Mouse (Mus musculus) limb, embryonic 11.5 days (tissue): ENCODE data around the gene Marveld1. TPM values are rescaled to one million over a fixed set of nuclear protein-coding genes. Genes with fewer than 3 reads are reported as not detected.

Experiments used
- ATAC-seq: fragments of 200-750 bp; cut with Nextera tagmentation; 2 replicates; pipeline ENCODE4 v1.8.0; 2017; ENCODE audit warnings: low read depth; ENCODE audit not compliant: insufficient number of reproducible peaks, low FRiP score, low TSS enrichment
- DNase-seq: peaks from one replicate; pipeline ENCODE4 v3.0.0-alpha.2; 2015; ENCODE audit warnings: low spot score
- H3K27ac ChIP-seq: fragments of 300-500 bp; sonication (generic); replicated peaks from 2 replicates; pipeline ENCODE4 v1.5.1; 2014; ENCODE audit warnings: low read depth, mild to moderate bottlenecking, low read length
- H3K27me3 ChIP-seq: fragments of 300-500 bp; sonication (generic); 2 replicates; pipeline ENCODE4 v1.6.1; 2014; ENCODE audit warnings: mild to moderate bottlenecking, low read length, mixed read lengths; ENCODE audit not compliant: control insufficient read depth, insufficient read depth
- H3K36me3 ChIP-seq: fragments of 300-500 bp; sonication (generic); 2 replicates; pipeline ENCODE4 v1.6.1; 2014; ENCODE audit warnings: mild to moderate bottlenecking, low read length, moderate library complexity, mixed read lengths; ENCODE audit not compliant: control insufficient read depth, insufficient read depth
- H3K4me1 ChIP-seq: fragments of 300-500 bp; sonication (generic); 2 replicates; pipeline ENCODE4 v1.6.1; 2014; ENCODE audit warnings: low read length, mixed read lengths; ENCODE audit not compliant: control insufficient read depth, insufficient read depth
- H3K4me2 ChIP-seq: fragments of 300-500 bp; sonication (generic); 2 replicates; pipeline ENCODE4 v1.6.1; 2014; ENCODE audit warnings: low read depth, mild to moderate bottlenecking, moderate library complexity; ENCODE audit not compliant: severe bottlenecking
- H3K4me3 ChIP-seq: fragments of 300-500 bp; sonication (generic); 2 replicates; pipeline ENCODE4 v1.5.1; 2014; ENCODE audit warnings: low read depth, low read length
- H3K9ac ChIP-seq: fragments of 300-500 bp; sonication (generic); 2 replicates; pipeline ENCODE4 v1.6.1; 2014; ENCODE audit warnings: mild to moderate bottlenecking, low read length
- H3K9me3 ChIP-seq: fragments of 300-500 bp; sonication (generic); 2 replicates; pipeline ENCODE4 v1.6.1; 2016; ENCODE audit warnings: low read length; ENCODE audit not compliant: control insufficient read depth
- WGBS: fragments of 180-500 bp; shearing (Covaris S2); extraction: QIAGEN DNeasy Blood & Tissue Kit; methylation state at CpG from one replicate; pipeline ENCODE4 v1.1.7; 2014; 5-methylcytosine and 5-hydroxymethylcytosine counted together
- polyA plus RNA-seq: library from polyadenylated mRNA; unstranded; fragments of >200 nt; fragmentation: Nextera tagmentation; extraction: Ambion mirVana; gene quantifications from 2 replicates; pipeline ENCODE4 v1.2.1, GENCODE M21; 2014

The Marveld1 gene
- polyA plus RNA-seq, 1 experiment from 2014 or later: 12.3 TPM

GRCm38 (mm10) chr19:42198026-42198425 is 50.8 kb downstream of the Marveld1 start:
- no peak overlapping the region for H3K9ac ChIP-seq
- no peak overlapping the region for H3K4me3 ChIP-seq
- H3K27ac ChIP-seq: no peak overlapping the region
- H3K9me3 ChIP-seq: no peaks in the 10 kb centered on the region
- DNase-seq (no peak), ATAC-seq (no peak)
- peaks cover 8% of the 10 kb centered on the region; the same call in 1 of the 2 replicates for H3K4me1 ChIP-seq
- H3K27me3 ChIP-seq: peaks cover 49% of the 10 kb centered on the region
- H3K36me3 ChIP-seq: no peaks in the 10 kb centered on the region
- no peak overlapping the region for H3K4me2 ChIP-seq
- WGBS: 56% methylated on average over 11 of the region's 11 CpGs

Other genes starting within 250 kb of the Marveld1 start
- gene Pgam1, start 235.5 kb upstream of the Marveld1 start, polyA plus RNA-seq: 820 and 869 TPM in 2 replicates
- 86.2 and 91.6 TPM in 2 replicates for gene Exosc1, start 214.0 kb upstream of the Marveld1 start, polyA plus RNA-seq
- 69.3 and 72.1 TPM in 2 replicates for gene Zdhhc16, start 213.9 kb upstream of the Marveld1 start, polyA plus RNA-seq
- gene Mms19, start 166.2 kb upstream of the Marveld1 start, polyA plus RNA-seq: 40.1 and 50.5 TPM in 2 replicates
- gene Ubtd1, start 165.6 kb upstream of the Marveld1 start, polyA plus RNA-seq: 10.1 and 10.6 TPM in 2 replicates
- gene Ankrd2, start 111.4 kb upstream of the Marveld1 start, polyA plus RNA-seq: 0.31 and 0.92 TPM in 2 replicates
- gene Hoga1, start 101.8 kb upstream of the Marveld1 start, polyA plus RNA-seq: 1.1 and 1.4 TPM in 2 replicates
- not detected in 2 replicates for gene 4933411K16Rik, start 95.2 kb upstream of the Marveld1 start, polyA plus RNA-seq
- gene Morn4, start 61.0 kb upstream of the Marveld1 start, polyA plus RNA-seq: 42.2 and 46.2 TPM in 2 replicates
- gene Pi4k2a, start 56.9 kb upstream of the Marveld1 start, polyA plus RNA-seq: 28.4 and 29.4 TPM in 2 replicates
- 24.1 and 26.0 TPM in 2 replicates for gene Avpi1, start 18.3 kb upstream of the Marveld1 start, polyA plus RNA-seq
- 11.7 and 12.6 TPM in 2 replicates for gene Zfyve27, start 16.6 kb downstream of the Marveld1 start, polyA plus RNA-seq
- 0.13 and 0.25 TPM in 2 replicates for gene Sfrp5, start 54.9 kb downstream of the Marveld1 start, polyA plus RNA-seq
- gene Golga7b, start 100.2 kb downstream of the Marveld1 start, polyA plus RNA-seq: not detected in 2 replicates